Mouse (Mus musculus): ENCODE results near the gene Mtch2. TPM values are rescaled to one million over a fixed set of nuclear protein-coding genes. Genes with fewer than 3 reads are reported as not detected.
"Not testable (repeated sequence)": the region's sequence is repeated elsewhere in the genome, so short reads cannot be mapped to it uniquely, and the experiment has no call there.

Gene Mtch2
- polyA plus RNA-seq, 1 experiment from 2014 or later = 188 TPM

DNA sequence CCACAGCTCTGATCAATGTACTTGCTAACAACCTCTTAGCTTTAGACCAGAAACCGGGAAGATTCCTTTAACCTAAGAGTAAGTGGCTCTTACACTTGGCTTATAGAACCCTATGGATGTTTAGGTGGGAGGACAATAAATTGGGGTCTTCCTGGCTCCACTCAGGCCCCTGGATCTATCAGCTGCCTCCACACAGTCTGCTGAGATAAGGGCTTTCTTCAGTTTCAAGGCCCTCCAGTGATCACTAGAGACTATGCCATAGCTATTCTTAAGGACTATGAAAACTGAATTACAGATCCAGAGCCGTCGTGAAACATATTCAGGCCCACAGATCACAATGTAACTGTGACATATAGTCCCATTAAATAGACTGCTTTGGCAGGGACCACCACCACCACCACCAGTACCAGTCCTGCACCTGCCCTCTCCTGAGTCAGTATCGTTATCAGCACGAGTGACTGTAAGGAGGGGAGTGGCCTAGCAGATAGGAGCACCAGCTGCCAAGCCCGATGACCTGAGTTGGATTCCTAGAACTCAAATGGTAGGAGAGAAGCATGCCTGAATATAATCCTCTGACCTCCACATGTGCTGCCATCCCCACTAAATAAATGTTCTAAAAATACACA, 46.8 kb downstream of the Mtch2 start:
- no peak overlapping the region for H3K4me2 ChIP-seq (ENCODE audit: low read length)
- peaks cover 6% of the 10 kb centered on the region; the same call in 1 of the 2 replicates for H3K4me1 ChIP-seq (replicated peaks; ENCODE audit: insufficient read depth, low read length)
- H3K9ac ChIP-seq (ENCODE audit: low read depth, low read length) = no peak overlapping the region
- DNase-seq (ENCODE audit: low spot score) = no peak
- WGBS = 85% methylated on average over 6 of the region's 6 CpGs
- no peak overlapping the region for H3K27ac ChIP-seq
- no peak for TF ChIP-seq CTCF (IDR thresholded peaks at IDR 0.05; ENCODE audit: low read depth)
- no peak for ATAC-seq (replicated peaks; ENCODE audit: low FRiP score, low read depth)
- no peak overlapping the region for H3K4me3 ChIP-seq (replicated peaks; ENCODE audit: low read depth, low read length)
- H3K27me3 ChIP-seq (ENCODE audit: insufficient read depth, low read length) = no peaks in the 10 kb centered on the region
- H3K9me3 ChIP-seq (replicated peaks; ENCODE audit: low read length) = no peaks in the 10 kb centered on the region
- H3K36me3 ChIP-seq (ENCODE audit: insufficient read depth, low read length) = peaks cover 21% of the 10 kb centered on the region

DNA sequence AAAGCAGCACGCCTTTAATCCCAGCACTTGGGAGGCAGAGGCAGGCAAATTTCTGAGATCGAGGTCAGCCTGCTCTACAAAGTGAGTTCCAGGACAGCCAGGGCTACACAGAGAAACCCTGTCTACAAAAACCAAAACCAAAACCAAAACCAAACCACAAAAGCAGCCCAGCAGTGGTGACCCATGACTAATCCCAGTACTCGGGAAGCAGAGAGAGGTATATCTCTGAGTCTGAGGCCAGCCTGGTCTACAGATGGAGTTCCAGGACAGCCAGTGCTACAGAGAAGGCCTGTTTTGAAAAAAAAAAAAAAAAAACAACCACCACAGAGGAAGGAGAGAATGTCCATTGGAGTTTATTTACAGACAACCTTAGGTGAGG, 47.3 kb downstream of the Mtch2 start:
- peaks cover 21% of the 10 kb centered on the region for H3K36me3 ChIP-seq (ENCODE audit: insufficient read depth, low read length)
- H3K4me3 ChIP-seq (replicated peaks; ENCODE audit: low read depth, low read length); ATAC-seq (replicated peaks; ENCODE audit: low FRiP score, low read depth); H3K27ac ChIP-seq; H3K27me3 ChIP-seq (ENCODE audit: insufficient read depth, low read length); H3K4me1 ChIP-seq (replicated peaks; ENCODE audit: insufficient read depth, low read length); DNase-seq (ENCODE audit: low spot score); H3K9me3 ChIP-seq (replicated peaks; ENCODE audit: low read length); H3K4me2 ChIP-seq (ENCODE audit: low read length); H3K9ac ChIP-seq (ENCODE audit: low read depth, low read length): not testable (repeated sequence)
- WGBS = 94% methylated on average over 3 of the region's 3 CpGs

- 78% methylated on average over 2 of the region's 2 CpGs for WGBS
Observed at GRCm38 (mm10) chr2:90903398-90903797, 56.4 kb downstream of the Mtch2 start.

GRCm38 (mm10) chr2:90904076-90904855, 57.3 kb downstream of the Mtch2 start, which contains the start of the genes Kbtbd4 and Ndufs3:
Gene Kbtbd4 (plus strand): TSS chr2:90904740.
Gene Ndufs3 (minus strand): TSS chr2:90904827.
- H3K9ac ChIP-seq (ENCODE audit: low read depth, low read length) = peak within 1 kb of the TSS; percentile 89
- no peaks in the 10 kb centered on the region for H3K9me3 ChIP-seq (replicated peaks; ENCODE audit: low read length)
- peak; percentile 95 for ATAC-seq (replicated peaks; ENCODE audit: low FRiP score, low read depth)
- H3K4me2 ChIP-seq (ENCODE audit: low read length) = peak within 1 kb of the TSS; percentile 70
- H3K27ac ChIP-seq = peak within 1 kb of the TSS; percentile 95
- DNase-seq (ENCODE audit: low spot score) = peak; percentile 95
- H3K36me3 ChIP-seq (ENCODE audit: insufficient read depth, low read length) = peaks cover 21% of the 10 kb centered on the region
- H3K4me3 ChIP-seq (replicated peaks; ENCODE audit: low read depth, low read length) = peak within 1 kb of the TSS; percentile 89
- H3K4me1 ChIP-seq (replicated peaks; ENCODE audit: insufficient read depth, low read length) = 0 out of 2 replicates have a peak, but pooled peaks cover 12% of the 10 kb centered on the region
- WGBS = under 1% methylated on average over 43 of the region's 43 CpGs
- no peaks in the 10 kb centered on the region for H3K27me3 ChIP-seq (ENCODE audit: insufficient read depth, low read length)
- 0 out of 2 replicates have a peak, but pooled peaks have one; percentile 3 for TF ChIP-seq CTCF (IDR thresholded peaks at IDR 0.05; ENCODE audit: low read depth)

More at GRCm38 (mm10) chr2:90903398-90903797, 56.4 kb downstream of the Mtch2 start:
- Histone ChIP-seq H3K4me3 (replicated peaks; ENCODE audit: low read depth, low read length) (peak overlapping the region; percentile 89), H3K27ac (peak overlapping the region; percentile 95; the same call in 1 of the 2 replicates), H3K9me3 (replicated peaks; ENCODE audit: low read length) (no peaks in the 10 kb centered on the region), H3K27me3 (ENCODE audit: insufficient read depth, low read length) (no peaks in the 10 kb centered on the region), H3K4me1 (replicated peaks; ENCODE audit: insufficient read depth, low read length) (0 out of 2 replicates have a peak, but pooled peaks cover 12% of the 10 kb centered on the region), H3K36me3 (ENCODE audit: insufficient read depth, low read length) (peaks cover 17% of the 10 kb centered on the region), H3K4me2 (ENCODE audit: low read length) (peak overlapping the region; percentile 70), H3K9ac (ENCODE audit: low read depth, low read length) (peak overlapping the region; percentile 89)
- TF ChIP-seq CTCF (IDR thresholded peaks at IDR 0.05; ENCODE audit: low read depth) = no peak
- ATAC-seq (replicated peaks; ENCODE audit: low FRiP score, low read depth) (no peak), DNase-seq (ENCODE audit: low spot score) (no peak)

- TF ChIP-seq CTCF (IDR thresholded peaks at IDR 0.05; ENCODE audit: low read depth) = no peak
- under 1% methylated on average over 21 of the region's 21 CpGs for WGBS
- peak; percentile 71 for ATAC-seq (replicated peaks; ENCODE audit: low FRiP score, low read depth)
- H3K4me3 ChIP-seq (replicated peaks; ENCODE audit: low read depth, low read length) = peak overlapping the region; percentile 89
- peak overlapping the region; percentile 70 for H3K4me2 ChIP-seq (ENCODE audit: low read length)
- no peaks in the 10 kb centered on the region for H3K9me3 ChIP-seq (replicated peaks; ENCODE audit: low read length)
- no peaks in the 10 kb centered on the region for H3K27me3 ChIP-seq (ENCODE audit: insufficient read depth, low read length)
- peak; percentile 52 for DNase-seq (ENCODE audit: low spot score)
- 0 out of 2 replicates have a peak, but pooled peaks cover 12% of the 10 kb centered on the region for H3K4me1 ChIP-seq (replicated peaks; ENCODE audit: insufficient read depth, low read length)
- peak overlapping the region; percentile 95 for H3K27ac ChIP-seq
- peaks cover 27% of the 10 kb centered on the region for H3K36me3 ChIP-seq (ENCODE audit: insufficient read depth, low read length)
- H3K9ac ChIP-seq (ENCODE audit: low read depth, low read length) = peak overlapping the region; percentile 89
Observed at GRCm38 (mm10) chr2:90904856-90905224, 57.9 kb downstream of the Mtch2 start.

DNA sequence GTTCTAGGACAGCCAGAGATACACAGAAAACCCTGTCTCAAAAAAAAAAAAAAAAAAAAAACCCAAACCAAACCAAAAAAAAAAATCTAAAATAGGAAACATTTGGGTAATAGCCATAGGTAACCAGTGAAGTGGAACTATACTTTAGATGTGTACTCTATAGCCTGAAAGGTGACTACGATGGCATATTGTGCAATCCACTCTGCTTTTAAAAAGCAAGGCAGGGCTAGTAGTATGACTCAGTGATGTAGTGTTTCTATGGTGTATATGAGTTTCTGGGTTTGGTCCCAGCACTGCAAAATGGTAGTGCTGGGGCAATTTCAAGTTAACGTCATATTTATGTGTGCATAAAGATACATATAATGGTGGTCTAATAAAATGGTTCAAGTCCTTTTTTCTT, 59.8 kb downstream of the Mtch2 start:
- 80% methylated on average over 2 of the region's 2 CpGs for WGBS
- no peaks in the 10 kb centered on the region for H3K9me3 ChIP-seq (replicated peaks; ENCODE audit: low read length)
- peaks cover 35% of the 10 kb centered on the region for H3K36me3 ChIP-seq (ENCODE audit: insufficient read depth, low read length)

More for the DNA sequence above, 59.8 kb downstream of the Mtch2 start:
- DNase-seq (ENCODE audit: low spot score) (no peak), ATAC-seq (replicated peaks; ENCODE audit: low FRiP score, low read depth) (no peak)
- Histone ChIP-seq H3K9ac (ENCODE audit: low read depth, low read length) (no peak overlapping the region), H3K4me1 (replicated peaks; ENCODE audit: insufficient read depth, low read length) (0 out of 2 replicates have a peak, but pooled peaks cover 12% of the 10 kb centered on the region), H3K4me2 (ENCODE audit: low read length) (no peak overlapping the region), H3K4me3 (replicated peaks; ENCODE audit: low read depth, low read length) (no peak overlapping the region), H3K27me3 (ENCODE audit: insufficient read depth, low read length) (no peaks in the 10 kb centered on the region), H3K27ac (no peak overlapping the region)
- TF ChIP-seq CTCF (IDR thresholded peaks at IDR 0.05; ENCODE audit: low read depth) = no peak

Data from kidney, postnatal 0 days (tissue).